Mouse (Mus musculus) brain, embryonic 14.5 days (tissue): ENCODE measurements at regions not wholly inside any gene's neighbourhood (a gene's known extent, or its start where the extent isn't known, plus 50 kb on each side); places are given as distances from the start of the nearest gene placed in this dataset.

Experiments used
- CTCF ChIP-seq: fragments of 200-500 bp; IDR thresholded peaks from 2 replicates; pipeline ENCODE4 v1.5.1; 2012; ENCODE audit warnings: inconsistent platforms, mild to moderate bottlenecking, moderate library complexity, borderline replicate concordance; ENCODE audit not compliant: insufficient read depth, insufficient read length; ENCODE audit errors: extremely low read depth
- POLR2A ChIP-seq: fragments of 200-500 bp; IDR thresholded peaks from 2 replicates; pipeline ENCODE4 v1.6.1; 2012; ENCODE audit warnings: mild to moderate bottlenecking, inconsistent platforms, borderline replicate concordance; ENCODE audit not compliant: poor library complexity, insufficient read depth, insufficient read length, severe bottlenecking; ENCODE audit errors: extremely low read depth

DNA sequence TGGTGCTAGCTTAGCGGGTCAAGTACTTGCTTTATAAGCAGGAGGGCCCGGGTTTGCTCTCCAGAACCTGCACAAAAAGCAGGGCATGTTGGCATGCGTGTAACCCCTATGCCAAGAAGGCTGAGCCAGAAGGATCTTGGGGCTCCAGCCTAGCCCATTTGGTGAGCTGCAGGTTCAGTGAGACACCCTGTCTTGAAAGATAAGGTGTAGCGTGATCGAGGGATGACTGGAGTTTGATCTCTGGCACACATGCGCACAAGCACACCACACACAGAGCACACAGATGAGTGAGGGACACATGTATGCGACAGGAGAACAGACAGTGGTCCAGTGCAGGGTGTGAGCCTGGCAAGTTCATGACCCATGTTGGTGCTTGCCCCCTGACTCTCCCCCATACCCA, 152.1 kb downstream of the Gadd45g start:
- TF ChIP-seq POLR2A (no peak), CTCF (no peak)
